Mouse (Mus musculus) heart, adult 8-10 months (tissue): ENCODE data around the gene Ccl3. TPM values are rescaled to one million over a fixed set of nuclear protein-coding genes. Genes with fewer than 3 reads are reported as not detected.

Source experiments
- DNase-seq: peaks from one replicate; pipeline ENCODE4 v3.0.0; 2022; ENCODE audit warnings: low spot score
- total RNA-seq, 4 experiments: library from RNA; stranded (reverse); gene quantifications; 2 replicates each; pipeline ENCODE4 v1.2.4; 2022

Gene Ccl3
- total RNA-seq = not detected

DNA sequence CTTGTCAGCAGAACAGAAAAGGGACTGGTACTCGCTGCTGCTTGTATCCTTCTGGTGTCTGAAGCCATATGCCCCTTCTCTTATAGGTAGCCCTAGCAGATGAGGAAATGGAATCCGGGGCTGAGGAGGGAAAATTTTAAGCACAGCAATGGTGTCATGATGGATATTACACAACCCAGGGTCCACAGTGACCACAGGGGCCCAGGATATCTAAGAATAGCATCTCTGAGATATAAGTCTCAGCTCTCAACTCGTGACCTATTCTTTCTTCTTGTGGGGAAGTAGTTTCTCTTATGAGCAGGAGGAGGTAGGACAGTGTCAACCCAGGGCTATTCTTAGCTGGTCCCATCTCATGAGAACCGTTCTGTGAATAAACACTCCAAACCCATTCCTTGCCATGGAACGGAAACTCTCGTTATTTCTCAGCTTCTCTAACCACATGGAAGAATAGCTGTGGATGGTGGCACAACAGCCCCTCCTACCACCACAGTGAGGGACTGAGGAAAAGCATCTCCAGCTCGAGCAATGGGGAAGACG, at the start of gene Ccl3:
Gene Ccl3, minus strand, starts transcription at position 51 of the 537 bp plus-strand sequence.
- DNase-seq = no peak

GRCm38 (mm10) chr11:83692008-83692407, 42.9 kb upstream of the Ccl3 start:
- no peak for DNase-seq

DNA sequence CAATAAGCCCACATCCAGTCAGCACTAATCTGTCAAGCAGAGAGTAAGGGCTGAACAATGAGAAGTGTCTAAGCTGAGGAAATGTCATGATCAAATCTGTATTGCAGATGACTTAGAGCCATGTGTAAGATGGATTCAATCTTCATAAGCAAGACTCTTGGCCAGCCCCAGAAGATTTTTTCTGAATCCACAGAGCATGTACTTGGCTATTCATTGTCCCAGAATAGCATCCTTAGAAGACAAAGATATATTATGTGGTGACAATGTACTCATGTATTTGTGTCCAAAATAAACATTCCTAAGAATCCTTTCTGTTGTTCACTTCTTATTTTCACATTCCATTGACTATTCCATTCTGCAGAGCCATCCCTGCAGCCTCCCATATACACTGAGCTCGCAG, 40.8 kb upstream of the Ccl3 start:
- no peak for DNase-seq

DNA sequence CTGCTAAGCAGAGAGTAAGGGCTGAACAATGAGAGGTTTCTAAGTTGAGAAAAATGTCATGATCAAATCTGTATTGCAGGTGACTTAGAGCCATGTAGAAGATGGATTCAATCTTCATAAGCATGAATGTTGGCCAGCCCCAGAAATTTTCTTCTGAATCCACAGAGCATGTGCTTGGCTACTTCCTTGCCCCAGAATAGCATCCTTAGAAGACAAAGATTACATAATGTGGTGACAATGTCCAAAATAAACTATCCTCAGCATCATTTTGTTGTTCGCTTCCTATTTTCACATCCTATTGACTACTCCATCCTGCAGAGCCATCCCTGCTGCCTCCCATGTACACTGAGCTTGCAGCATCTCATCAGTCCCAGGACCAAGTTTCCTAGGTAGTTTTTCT, 26.5 kb upstream of the Ccl3 start:
- peak; percentile 12 for DNase-seq

DNA sequence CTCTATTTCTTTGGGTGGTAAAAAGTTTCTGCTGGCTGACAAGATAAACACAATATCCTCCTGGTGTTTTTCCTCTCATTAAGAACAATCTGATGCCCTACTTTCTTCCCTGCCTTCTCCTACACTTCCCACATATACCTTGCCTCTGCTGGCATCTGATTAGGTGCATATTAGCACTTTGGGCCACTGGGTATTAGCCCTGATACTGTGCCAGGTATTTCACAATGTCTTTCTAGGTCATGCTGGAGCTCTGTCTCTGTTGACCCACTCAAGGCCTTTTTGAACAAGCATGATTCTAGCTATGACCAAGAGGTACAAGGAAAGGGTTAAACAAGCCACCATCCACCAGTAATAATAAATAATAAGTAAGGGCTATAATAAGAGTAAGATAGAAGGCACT, 22.6 kb upstream of the Ccl3 start:
- no peak for DNase-seq

- DNase-seq = no peak
Observed at GRCm38 (mm10) chr11:83663532-83663931, 14.4 kb upstream of the Ccl3 start.

DNA sequence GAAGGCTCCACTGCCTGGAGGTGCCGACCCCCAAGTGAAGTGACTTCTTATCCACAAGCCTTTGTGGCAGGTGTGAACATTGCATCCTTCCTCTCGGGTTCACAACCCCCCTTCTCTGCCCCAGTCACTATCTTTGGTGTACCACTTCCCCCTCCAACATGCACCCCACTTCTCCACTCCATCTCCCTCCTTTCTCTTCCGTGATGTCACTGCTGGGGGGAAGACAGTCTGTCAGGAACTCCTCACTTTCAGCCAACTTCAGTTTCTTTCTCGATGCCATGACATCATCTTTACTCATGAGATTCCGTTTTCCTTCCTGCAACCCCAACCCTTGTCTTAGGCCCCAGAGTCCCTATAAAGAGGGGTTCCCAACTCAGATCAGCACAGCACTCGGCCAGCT, 13.0 kb upstream of the Ccl3 start, which contains the start of gene Ccl4:
Gene Ccl4, plus strand, starts transcription at position 381 of the 400 bp plus-strand sequence.
- no peak for DNase-seq

DNA sequence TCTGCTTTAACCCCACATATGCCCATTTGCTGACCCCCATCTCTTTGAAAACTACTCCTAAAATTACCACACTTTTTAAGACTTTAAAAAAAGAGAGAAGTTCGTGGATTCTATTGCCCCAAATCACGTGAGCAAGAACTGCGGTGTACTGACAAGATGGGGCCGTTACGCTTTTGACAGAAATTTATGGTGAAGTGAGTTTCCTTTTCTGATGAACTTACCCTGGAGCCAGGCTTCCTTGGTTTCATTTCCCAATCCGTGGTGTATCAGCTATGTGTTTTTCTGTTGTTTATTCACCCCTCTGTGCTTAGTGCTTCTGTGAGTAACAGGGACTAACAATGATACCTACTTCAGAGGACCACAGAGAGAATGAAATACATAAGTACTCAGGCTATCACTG, 9.6 kb upstream of the Ccl3 start:
- DNase-seq = no peak

DNA sequence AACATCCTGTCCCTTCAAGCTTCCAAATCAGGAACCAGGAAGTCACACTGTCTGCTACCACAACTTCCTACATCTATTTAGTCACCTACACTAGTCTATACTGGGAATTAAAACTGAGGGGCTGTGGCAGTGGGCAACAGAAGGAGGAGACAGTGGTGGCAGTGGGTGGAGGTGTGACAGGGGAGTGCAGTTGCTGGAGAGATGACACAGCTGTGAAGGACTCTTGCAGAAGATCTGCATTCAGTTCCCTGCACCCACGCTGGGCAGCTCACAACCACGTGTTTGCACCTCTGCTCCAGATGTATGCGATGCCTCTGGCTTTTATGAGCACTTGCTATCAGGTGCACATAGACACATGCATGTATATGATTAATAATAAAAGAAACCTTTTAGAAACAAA, 8.4 kb upstream of the Ccl3 start:
- no peak for DNase-seq

GRCm38 (mm10) chr11:83654606-83655005, 5.5 kb upstream of the Ccl3 start:
- DNase-seq = no peak

- no peak for DNase-seq
Observed at GRCm38 (mm10) chr11:83646356-83647149, 2.6 kb downstream of the Ccl3 start.

DNA sequence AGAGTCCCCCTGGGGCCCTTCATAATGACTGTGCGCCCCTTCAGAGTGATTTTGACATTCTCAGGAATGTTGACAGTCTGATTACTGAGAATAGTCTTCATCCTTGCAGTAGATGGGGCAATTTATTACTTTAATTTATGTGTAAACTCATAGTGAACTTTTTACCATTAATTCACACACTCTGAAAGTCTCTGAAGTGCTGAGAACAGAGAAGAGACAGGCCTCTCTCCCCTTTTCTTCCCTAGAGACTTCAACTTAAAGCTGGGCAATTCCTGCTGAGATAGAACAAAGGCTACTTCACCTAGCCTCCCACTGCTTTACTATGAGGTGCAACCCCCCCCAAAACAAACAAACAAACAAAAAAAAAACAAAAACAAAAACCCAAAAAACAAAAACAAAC, 3.6 kb downstream of the Ccl3 start, which contains the start of gene Rpl9-ps1:
Gene Rpl9-ps1, minus strand, starts transcription at position 101 of the 400 bp plus-strand sequence.
- no peak for DNase-seq

GRCm38 (mm10) chr11:83641216-83641615, 7.9 kb downstream of the Ccl3 start:
- no peak for DNase-seq

DNA sequence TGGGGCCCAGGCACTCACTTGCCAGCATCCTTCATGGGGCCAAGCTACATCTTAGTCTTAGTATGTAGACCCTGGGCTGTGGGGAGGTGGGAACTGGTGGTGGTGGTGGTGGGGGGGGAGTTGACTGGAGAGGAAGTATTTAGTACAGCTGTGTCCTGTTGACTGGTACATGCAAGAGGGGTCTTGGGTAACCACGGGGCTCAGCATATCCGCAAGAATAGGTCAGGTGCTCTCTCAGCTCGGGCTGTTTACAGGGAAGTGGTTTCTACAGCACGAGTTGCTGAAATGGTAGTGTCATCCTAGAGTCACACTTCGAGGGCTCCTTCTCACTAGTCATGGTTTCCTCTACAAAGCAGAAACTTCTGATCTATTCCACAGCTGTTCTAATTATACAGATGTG, 9.0 kb downstream of the Ccl3 start:
- no peak for DNase-seq

DNA sequence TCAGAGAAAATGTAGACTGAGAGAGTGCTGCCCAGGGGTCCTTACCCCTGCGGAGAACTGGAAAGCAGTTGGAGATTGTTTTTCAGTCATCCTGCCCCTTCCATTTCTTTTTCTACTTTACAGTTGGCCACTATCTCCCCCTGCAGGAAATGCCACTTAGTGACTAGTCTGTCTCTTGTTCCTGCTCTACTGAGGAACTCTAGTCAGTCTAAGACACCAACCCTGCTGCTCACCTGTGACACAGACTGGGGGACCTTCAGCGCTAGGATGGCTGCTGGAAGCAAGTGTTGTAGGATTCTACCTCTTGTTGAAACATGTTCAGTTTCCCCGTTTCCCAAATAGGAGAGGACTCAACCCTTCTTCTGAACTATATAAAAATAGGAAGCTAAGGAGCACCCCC, 9.6 kb downstream of the Ccl3 start:
- no peak for DNase-seq

DNA sequence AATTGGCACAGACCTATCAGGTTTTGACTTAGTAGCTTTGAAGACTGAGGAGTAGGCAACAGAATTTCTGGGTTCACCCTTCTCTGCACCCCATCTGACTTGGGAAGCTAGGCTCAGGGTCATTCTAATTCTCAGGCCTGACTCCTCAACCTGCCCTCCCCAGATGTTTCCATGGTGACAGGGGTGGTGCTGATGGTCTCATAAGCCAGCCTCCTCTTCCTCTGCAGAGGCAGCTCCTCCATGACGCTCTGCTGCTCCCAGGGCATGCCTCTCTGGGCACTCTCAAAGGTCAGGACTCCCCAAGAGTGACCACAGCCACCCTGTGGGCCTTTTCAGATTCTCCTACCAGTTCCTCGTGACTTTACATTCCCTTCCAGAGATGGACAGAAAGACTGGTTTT, 10.2 kb downstream of the Ccl3 start:
- DNase-seq = no peak

DNA sequence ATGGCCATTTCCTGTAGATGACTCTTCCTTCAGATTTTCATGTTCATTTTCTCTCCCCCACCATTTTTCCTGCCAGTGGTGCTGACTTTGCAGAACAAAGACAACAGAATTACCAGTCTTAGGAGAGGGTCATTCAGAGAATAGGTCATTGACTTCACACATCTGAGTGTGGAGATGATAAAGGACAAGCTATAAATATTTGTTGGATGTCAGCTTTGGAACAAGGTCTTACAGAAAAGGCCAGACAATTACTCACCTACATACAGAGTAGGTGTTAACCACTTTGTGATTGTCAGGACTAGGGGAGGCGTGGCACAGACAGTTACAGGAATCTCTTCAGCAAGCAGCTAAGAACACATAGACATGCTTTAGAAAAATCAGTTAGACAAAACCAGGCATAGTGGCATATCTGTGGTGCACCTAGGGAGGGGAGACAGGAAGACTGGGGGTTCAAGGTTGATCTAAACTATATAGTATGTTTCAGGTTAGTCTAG, 12.4 kb downstream of the Ccl3 start:
- DNase-seq = no peak

- no peak for DNase-seq
Observed at GRCm38 (mm10) chr11:83634898-83635297, 14.3 kb downstream of the Ccl3 start.

- no peak for DNase-seq
Observed at GRCm38 (mm10) chr11:83634425-83634824, 14.7 kb downstream of the Ccl3 start.

DNA sequence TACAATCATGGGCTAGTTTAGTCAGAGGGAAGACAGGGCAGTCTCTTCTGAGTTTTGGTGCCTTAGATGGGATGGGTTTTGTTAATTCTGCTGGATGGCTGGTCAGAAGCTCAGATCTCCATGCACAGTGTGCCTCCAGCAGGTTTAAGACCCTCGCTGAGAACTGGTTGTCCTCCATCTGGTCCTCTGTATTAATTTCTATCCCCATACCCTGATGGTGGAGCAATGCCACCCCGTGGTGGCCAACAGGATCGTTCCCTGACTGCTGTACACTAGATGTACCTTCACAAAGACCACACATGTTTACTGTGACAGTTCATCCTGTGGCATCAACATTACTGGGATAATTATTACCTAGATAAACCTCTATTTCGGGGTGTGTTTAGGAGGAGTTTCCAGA, 16.4 kb downstream of the Ccl3 start:
- no peak for DNase-seq

- no peak for DNase-seq
Observed at GRCm38 (mm10) chr11:83631065-83631464, 18.1 kb downstream of the Ccl3 start.

- DNase-seq = no peak
Observed at GRCm38 (mm10) chr11:83630630-83631029, 18.5 kb downstream of the Ccl3 start.

GRCm38 (mm10) chr11:83628808-83629207, 20.3 kb downstream of the Ccl3 start:
- no peak for DNase-seq
